Mouse (Mus musculus) heart, postnatal 0 days (tissue): Measurements from ENCODE around the gene Rnf10. TPM values are rescaled to one million over a fixed set of nuclear protein-coding genes. Genes with fewer than 3 reads are reported as not detected.
A peak's percentile ranks its signal among the peaks of the same experiment; 100 is the strongest.

ENCODE experiments used
- ATAC-seq: fragments of 200-750 bp; cut with Nextera tagmentation; 2 replicates; pipeline ENCODE4 v1.8.0; 2017; ENCODE audit warnings: low read depth, moderate number of reproducible peaks, moderate library complexity; ENCODE audit not compliant: insufficient read depth
- DNase-seq: peaks from one replicate; pipeline ENCODE4 v3.0.0-alpha.2; 2016; ENCODE audit warnings: low spot score
- H3K27ac ChIP-seq: fragments of 300-500 bp; sonication (generic); 2 replicates; pipeline ENCODE4 v1.5.1; 2014; ENCODE audit warnings: low read depth, mild to moderate bottlenecking
- H3K27me3 ChIP-seq: fragments of 300-500 bp; sonication (generic); 2 replicates; pipeline ENCODE4 v1.6.1; 2014; ENCODE audit warnings: low read length, mixed read lengths; ENCODE audit not compliant: control insufficient read depth, insufficient read depth
- H3K36me3 ChIP-seq: fragments of 300-500 bp; sonication (generic); replicated peaks from 2 replicates; pipeline ENCODE4 v1.6.1; 2014; ENCODE audit warnings: low read length, mixed read lengths; ENCODE audit not compliant: control insufficient read depth, insufficient read depth
- H3K4me1 ChIP-seq: fragments of 300-500 bp; sonication (generic); 2 replicates; pipeline ENCODE4 v1.6.1; 2014; ENCODE audit warnings: antibody characterized with exemption; ENCODE audit not compliant: control insufficient read depth, insufficient read depth
- H3K4me2 ChIP-seq: fragments of 300-500 bp; sonication (generic); 2 replicates; pipeline ENCODE4 v1.6.1; 2014; ENCODE audit warnings: low read depth, mild to moderate bottlenecking, low read length, moderate library complexity
- H3K4me3 ChIP-seq: fragments of 300-500 bp; sonication (generic); 2 replicates; pipeline ENCODE4 v1.5.1; 2014; ENCODE audit warnings: low read depth, low read length
- H3K9ac ChIP-seq: fragments of 300-500 bp; sonication (generic); replicated peaks from 2 replicates; pipeline ENCODE4 v1.6.1; 2014; ENCODE audit warnings: low read depth, low read length, mixed read lengths
- H3K9me3 ChIP-seq: fragments of 300-500 bp; sonication (generic); replicated peaks from 2 replicates; pipeline ENCODE4 v1.6.1; 2016; ENCODE audit warnings: low read length; ENCODE audit not compliant: control insufficient read depth
- CTCF ChIP-seq: IDR thresholded peaks from 2 replicates; pipeline ENCODE4 v1.5.1; 2016; ENCODE audit warnings: antibody characterized with exemption, control low read depth, low read depth
- EP300 ChIP-seq: IDR thresholded peaks from 2 replicates; pipeline ENCODE4 v1.6.1; 2016; ENCODE audit warnings: antibody characterized with exemption, low read depth
- whole genome bisulfite sequencing: fragments of 180-500 bp; shearing (Covaris S2); extraction: QIAGEN DNeasy Blood & Tissue Kit; methylation state at CpG from one replicate; pipeline ENCODE4 v1.1.7; 2014; 5-methylcytosine and 5-hydroxymethylcytosine counted together
- polyA plus RNA-seq: library from polyadenylated mRNA; unstranded; fragments of >200 nt; fragmentation: Nextera tagmentation; extraction: Ambion mirVana; gene quantifications from 2 replicates; pipeline ENCODE4 v1.2.1, GENCODE M21; 2015
- total RNA-seq: library from RNA; depleted of rRNA; stranded (reverse); fragments of >200 nt; gene quantifications from 2 replicates; pipeline ENCODE4 v1.2.3, GENCODE M21; 2014; ENCODE audit warnings: low replicate concordance

Gene Rnf10
- total and polyA plus RNA-seq, 2 experiments from 2014 or later, result 82.4 to 105 TPM

GRCm38 (mm10) chr5:115274353-115274752 lies 1.7 kb upstream of the Rnf10 start:
- peaks cover 21% of the 10 kb centered on the region for H3K4me1 ChIP-seq
- H3K9me3 ChIP-seq, result no peaks in the 10 kb centered on the region
- no peak overlapping the region for H3K4me2 ChIP-seq
- no peak for ATAC-seq
- peaks cover 5% of the 10 kb centered on the region; the same call in 1 of the 2 replicates for H3K36me3 ChIP-seq
- H3K27me3 ChIP-seq, result no peaks in the 10 kb centered on the region
- H3K9ac ChIP-seq, result no peak overlapping the region
- WGBS, result 73% methylated on average over 1 of the region's 1 CpGs
- TF ChIP-seq EP300 (no peak), CTCF (no peak)
- DNase-seq, result no peak
- no peak overlapping the region for H3K4me3 ChIP-seq
- no peak overlapping the region for H3K27ac ChIP-seq

GRCm38 (mm10) chr5:115273549-115274135 lies 944 bp upstream of the Rnf10 start:
- Histone ChIP-seq H3K9ac (no peak overlapping the region), H3K27ac (no peak overlapping the region), H3K4me2 (no peak overlapping the region)

GRCm38 (mm10) chr5:115271931-115272811 lies 527 bp downstream of the Rnf10 start:
- H3K4me3 ChIP-seq, result peak overlapping the region; percentile 86
- H3K4me1 ChIP-seq, result peaks cover 39% of the 10 kb centered on the region
- ATAC-seq, result peak; percentile 51
- DNase-seq, result peak; percentile 36
- H3K36me3 ChIP-seq, result peaks cover 5% of the 10 kb centered on the region; the same call in 1 of the 2 replicates
- peak overlapping the region; percentile 81 for H3K4me2 ChIP-seq
- peak overlapping the region; percentile 95 for H3K9ac ChIP-seq
- H3K27me3 ChIP-seq, result no peaks in the 10 kb centered on the region
- peak overlapping the region; percentile 84 for H3K27ac ChIP-seq
- no peaks in the 10 kb centered on the region for H3K9me3 ChIP-seq
- no peak for TF ChIP-seq CTCF
- TF ChIP-seq EP300, result no peak
- under 1% methylated on average over 71 of the region's 77 CpGs for WGBS

More at GRCm38 (mm10) chr5:115273549-115274135, 944 bp upstream of the Rnf10 start:
- ATAC-seq (no peak), DNase-seq (no peak)
- Histone ChIP-seq H3K27me3 (no peaks in the 10 kb centered on the region), H3K4me1 (peaks cover 27% of the 10 kb centered on the region), H3K4me3 (no peak overlapping the region), H3K9me3 (no peaks in the 10 kb centered on the region), H3K36me3 (peaks cover 5% of the 10 kb centered on the region; the same call in 1 of the 2 replicates)
- 69% methylated on average over 6 of the region's 6 CpGs for WGBS
- TF ChIP-seq CTCF, result no peak
- no peak for TF ChIP-seq EP300

- H3K4me3 ChIP-seq, result no peak overlapping the region
- no peak for ATAC-seq
These were observed 2.7 kb downstream of the Rnf10 start for GRCm38 (mm10) chr5:115269969-115270368.

GRCm38 (mm10) chr5:115268266-115268665 lies 4.4 kb downstream of the Rnf10 start:
- peak overlapping the region; percentile 16 for H3K4me2 ChIP-seq
- H3K27me3 ChIP-seq, result no peaks in the 10 kb centered on the region

More at GRCm38 (mm10) chr5:115269969-115270368, 2.7 kb downstream of the Rnf10 start:
- Histone ChIP-seq H3K36me3 (peaks cover 5% of the 10 kb centered on the region; the same call in 1 of the 2 replicates), H3K27me3 (no peaks in the 10 kb centered on the region), H3K9ac (no peak overlapping the region), H3K4me1 (peaks cover 52% of the 10 kb centered on the region), H3K9me3 (no peaks in the 10 kb centered on the region), H3K27ac (no peak overlapping the region), H3K4me2 (0 out of 2 replicates have a peak overlapping the region, but pooled peaks have one; percentile 81)
- TF ChIP-seq EP300, result no peak
- 90% methylated on average over 1 of the region's 1 CpGs for WGBS
- no peak for DNase-seq

More at GRCm38 (mm10) chr5:115268266-115268665, 4.4 kb downstream of the Rnf10 start:
- Histone ChIP-seq H3K36me3 (peaks cover 5% of the 10 kb centered on the region; the same call in 1 of the 2 replicates), H3K9ac (no peak overlapping the region; the same call in 1 of the 2 replicates), H3K4me3 (no peak overlapping the region), H3K27ac (peak overlapping the region; percentile 76), H3K4me1 (peaks cover 51% of the 10 kb centered on the region), H3K9me3 (no peaks in the 10 kb centered on the region)
- TF ChIP-seq EP300 (0 out of 2 replicates have a peak, but pooled peaks have one; percentile 41), CTCF (no peak)
- WGBS, result 22% methylated on average over 3 of the region's 3 CpGs
- DNase-seq, result peak; percentile 32
- ATAC-seq, result no peak
